Mouse (Mus musculus) lung, embryonic 14.5 days (tissue): ENCODE data around the gene Scgb2b7. TPM values are rescaled to one million over a fixed set of nuclear protein-coding genes. Genes with fewer than 3 reads are reported as not detected.
"Not testable (repeated sequence)": the region's sequence is repeated elsewhere in the genome, so short reads cannot be mapped to it uniquely, and the experiment has no call there.

Experiments
- ATAC-seq: fragments of 200-750 bp; cut with Nextera tagmentation; 2 replicates; pipeline ENCODE4 v1.8.0; 2017; ENCODE audit warnings: mild to moderate bottlenecking, moderate TSS enrichment, moderate library complexity; ENCODE audit not compliant: insufficient read depth
- DNase-seq: peaks from one replicate; pipeline ENCODE4 v3.0.0-alpha.2; 2015
- H3K27ac ChIP-seq: fragments of 300-500 bp; sonication (generic); 2 replicates; pipeline ENCODE4 v1.5.1; 2014; ENCODE audit warnings: low read depth, mild to moderate bottlenecking, moderate library complexity
- H3K27me3 ChIP-seq: fragments of 300-500 bp; sonication (generic); 2 replicates; pipeline ENCODE4 v1.6.1; 2014; ENCODE audit warnings: low read length, control low read depth; ENCODE audit not compliant: insufficient read depth
- H3K36me3 ChIP-seq: fragments of 300-500 bp; sonication (generic); 2 replicates; pipeline ENCODE4 v1.6.1; 2014; ENCODE audit warnings: control low read depth; ENCODE audit not compliant: insufficient read depth
- H3K4me1 ChIP-seq: fragments of 300-500 bp; sonication (generic); 2 replicates; pipeline ENCODE4 v1.6.1; 2014; ENCODE audit warnings: antibody characterized with exemption, control low read depth; ENCODE audit not compliant: insufficient read depth
- H3K4me2 ChIP-seq: fragments of 300-500 bp; sonication (generic); 2 replicates; pipeline ENCODE4 v1.6.1; 2014; ENCODE audit warnings: mild to moderate bottlenecking
- H3K4me3 ChIP-seq: fragments of 300-500 bp; sonication (generic); 2 replicates; pipeline ENCODE4 v1.5.1; 2014; ENCODE audit warnings: low read depth, low read length
- H3K9ac ChIP-seq: fragments of 300-500 bp; sonication (generic); 2 replicates; pipeline ENCODE4 v1.6.1; 2014
- H3K9me3 ChIP-seq: fragments of 300-500 bp; sonication (generic); 2 replicates; pipeline ENCODE4 v1.6.1; 2016; ENCODE audit warnings: low read depth, low read length, control low read depth
- WGBS: fragments of 180-500 bp; shearing (Covaris S2); extraction: QIAGEN DNeasy Blood & Tissue Kit; methylation state at CpG from one replicate; pipeline ENCODE4 v1.1.7; 2014; 5-methylcytosine and 5-hydroxymethylcytosine counted together
- polyA plus RNA-seq: library from polyadenylated mRNA; unstranded; fragments of >200 nt; fragmentation: Nextera tagmentation; extraction: Ambion mirVana; gene quantifications from 2 replicates; pipeline ENCODE4 v1.2.1, GENCODE M21; 2014

Scgb2b7 gene
- polyA plus RNA-seq, result not detected in 2 replicates

DNA sequence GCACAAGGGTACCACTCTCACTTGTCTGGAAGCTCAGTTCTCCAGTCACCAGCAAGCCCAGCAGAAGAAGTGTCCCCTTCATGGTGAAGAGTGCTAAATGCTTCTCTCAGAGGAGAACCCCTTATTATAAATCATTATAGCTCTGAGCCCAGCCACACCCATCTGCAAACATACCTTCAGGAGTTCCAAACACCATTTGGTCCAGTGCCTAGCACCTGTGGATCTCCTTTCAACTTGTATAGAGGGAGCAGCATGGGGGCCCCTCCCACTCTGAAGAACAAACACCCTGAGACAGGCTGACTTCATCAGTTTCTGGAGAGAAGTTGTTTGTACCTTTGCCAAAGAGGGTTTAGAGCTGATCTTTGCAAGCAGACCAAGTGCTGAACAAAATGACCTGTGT, at the start of gene Scgb2b7:
Scgb2b7 (minus strand) TSS at position 101 of the 400 bp plus-strand sequence.
- not testable (repeated sequence) for ATAC-seq, H3K27me3 ChIP-seq, DNase-seq, H3K36me3 ChIP-seq, H3K4me2 ChIP-seq, H3K4me1 ChIP-seq, H3K9me3 ChIP-seq, H3K4me3 ChIP-seq, H3K9ac ChIP-seq, H3K27ac ChIP-seq

DNA sequence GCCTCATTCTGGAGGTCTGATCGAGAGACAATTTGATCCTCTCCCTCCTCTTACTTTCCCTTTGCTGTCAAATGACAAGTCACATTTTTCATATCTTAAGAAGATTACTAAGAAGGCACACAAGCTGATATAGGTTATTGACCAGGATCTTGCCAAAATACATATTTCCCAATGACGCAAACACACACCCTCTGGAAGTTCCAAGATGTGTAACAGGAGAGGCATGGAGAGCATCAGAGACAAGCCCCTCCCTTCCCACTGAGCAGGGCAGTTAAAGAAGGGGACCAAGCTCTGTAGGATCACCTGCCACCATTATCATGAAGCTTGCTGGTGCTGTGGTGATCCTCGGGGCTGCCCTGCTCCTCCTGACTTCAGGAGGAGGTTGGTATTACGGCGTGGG, 6.8 kb upstream of the Scgb2b7 start, which contains the start of gene Scgb1b7:
Scgb1b7 (plus strand) TSS at position 301 of the 400 bp plus-strand sequence.
- not testable (repeated sequence) for H3K9me3 ChIP-seq, H3K4me2 ChIP-seq, H3K27me3 ChIP-seq, H3K27ac ChIP-seq, H3K4me1 ChIP-seq, DNase-seq, H3K4me3 ChIP-seq, ATAC-seq, H3K9ac ChIP-seq, H3K36me3 ChIP-seq
- 83% methylated on average over 4 of the region's 5 CpGs for WGBS

Other genes with a start within 250 kb of the Scgb2b7 start
- not detected in 2 replicates for gene Scgb1b7, start 6.9 kb upstream of the Scgb2b7 start, polyA plus RNA-seq